Mouse (Mus musculus) C2C12 (cell line): ENCODE data around the gene RPS10-NUDT3. TPM values are rescaled to one million over a fixed set of nuclear protein-coding genes. Genes with fewer than 3 reads are reported as not detected.
A peak's percentile ranks its signal among the peaks of the same experiment; 100 is the strongest.

ENCODE experiments used
- H3K27me3 ChIP-seq: one replicate; pipeline ENCODE4 v1.6.1; 2011; ENCODE audit not compliant: control insufficient read depth, insufficient read depth, insufficient read length
- H3K36me3 ChIP-seq: one replicate; pipeline ENCODE4 v1.6.1; 2011; ENCODE audit not compliant: control insufficient read depth, insufficient read depth
- H3K4me3 ChIP-seq: one replicate; pipeline ENCODE4 v1.5.1; 2011; ENCODE audit warnings: mild to moderate bottlenecking, control low read depth; ENCODE audit not compliant: poor library complexity, insufficient read depth, severe bottlenecking
- H3K79me2 ChIP-seq: one replicate; pipeline ENCODE4 v1.6.1; 2011; ENCODE audit not compliant: control insufficient read depth, insufficient read depth
- H3K79me3 ChIP-seq: one replicate; pipeline ENCODE4 v1.6.1; 2011; ENCODE audit warnings: low read depth, control low read depth
- H3ac ChIP-seq: one replicate; pipeline ENCODE3; 2011; ENCODE audit warnings: low read depth; ENCODE audit not compliant: control insufficient read depth, insufficient read length
- CEBPB ChIP-seq: IDR thresholded peaks from one replicate; pipeline ENCODE4 v1.6.1; 2011; ENCODE audit warnings: low read depth, mild to moderate bottlenecking, control low read depth, moderate library complexity
- CTCF ChIP-seq: IDR thresholded peaks from one replicate; pipeline ENCODE4 v1.5.1; 2011; ENCODE audit not compliant: control insufficient read depth, insufficient read depth, insufficient read length
- FOSL1 ChIP-seq: IDR thresholded peaks from one replicate; pipeline ENCODE4 v1.8.0; 2011; ENCODE audit warnings: mild to moderate bottlenecking, low read length; ENCODE audit not compliant: poor library complexity, insufficient read depth, severe bottlenecking
- MAX ChIP-seq: IDR thresholded peaks from one replicate; pipeline ENCODE4 v1.6.1; 2011; ENCODE audit warnings: mild to moderate bottlenecking, control low read depth
- MYOD1 ChIP-seq: IDR thresholded peaks from one replicate; pipeline ENCODE4 v1.6.1; 2011; ENCODE audit warnings: low read depth; ENCODE audit not compliant: control insufficient read depth, insufficient read length
- MYOG ChIP-seq: IDR thresholded peaks from one replicate; pipeline ENCODE4 v1.6.1; 2011; ENCODE audit not compliant: control insufficient read depth, insufficient read length; ENCODE audit errors: extremely low read depth
- USF1 ChIP-seq: IDR thresholded peaks from one replicate; pipeline ENCODE4 v1.6.1; 2011; ENCODE audit warnings: low read depth, mild to moderate bottlenecking, control low read depth, moderate library complexity
- long read RNA-seq, 2 experiments: library from polyadenylated mRNA; unstranded; transcript quantifications; one replicate each; pipeline ENCODE4 v2.0.0; 2019 to 2020
- polyA plus RNA-seq: library from polyadenylated mRNA; unstranded; fragments of >200 nt; fragmentation: generic; extraction: Trizol; gene quantifications from one replicate; pipeline ENCODE4 v1.2.1, GENCODE M21; 2012; ENCODE audit warnings: missing spikeins

Gene RPS10-NUDT3
- not detected for polyA plus RNA-seq
- long read RNA-seq, experiment 1, partial matches to known transcripts, result 1 of 1 reads
- long read RNA-seq, experiment 1, other reads (novel, unspliced or antisense), result 0 of 1 reads
- long read RNA-seq, experiment 2, result 0 reads

GRCm38 (mm10) chr17:27634871-27635574 is at the start of gene RPS10-NUDT3:
Gene RPS10-NUDT3 (minus strand): TSS chr17:27635222.
- Histone ChIP-seq H3K36me3 (peaks cover 45% of the 10 kb centered on the region), H3K79me2 (peaks cover 51% of the 10 kb centered on the region), H3K27me3 (no peaks in the 10 kb centered on the region), H3ac (peak within 1 kb of the TSS; percentile 92), H3K79me3 (peaks cover 44% of the 10 kb centered on the region), H3K4me3 (peak within 1 kb of the TSS; percentile 90)
- TF ChIP-seq MYOD1, result no peak
- TF ChIP-seq MAX, result peak; percentile 82

GRCm38 (mm10) chr17:27678924-27679813 is 44.1 kb upstream of the RPS10-NUDT3 start:
- Histone ChIP-seq H3K79me3 (no peaks in the 10 kb centered on the region), H3ac (no peak overlapping the region), H3K36me3 (no peaks in the 10 kb centered on the region), H3K79me2 (no peaks in the 10 kb centered on the region), H3K27me3 (peaks cover 12% of the 10 kb centered on the region), H3K4me3 (no peak overlapping the region)
- no peak for TF ChIP-seq MYOG
- no peak for TF ChIP-seq CEBPB

- peaks cover 4% of the 10 kb centered on the region for H3K27me3 ChIP-seq
- no peak for TF ChIP-seq CTCF
- TF ChIP-seq USF1, result no peak
- no peak for TF ChIP-seq FOSL1
- TF ChIP-seq MAX, result no peak
- no peak for TF ChIP-seq MYOD1
- no peak for TF ChIP-seq MYOG
- no peak for TF ChIP-seq CEBPB
Measured at GRCm38 (mm10) chr17:27677756-27678155, 42.7 kb upstream of the RPS10-NUDT3 start.

GRCm38 (mm10) chr17:27676270-27676669 is 41.2 kb upstream of the RPS10-NUDT3 start:
- TF ChIP-seq MAX, result no peak
- no peak for TF ChIP-seq CTCF
- TF ChIP-seq FOSL1, result no peak
- TF ChIP-seq USF1, result no peak
- no peak for TF ChIP-seq MYOD1
- Histone ChIP-seq H3K4me3 (no peak overlapping the region), H3ac (no peak overlapping the region)

More at GRCm38 (mm10) chr17:27677756-27678155, 42.7 kb upstream of the RPS10-NUDT3 start:
- H3K36me3 ChIP-seq, result no peaks in the 10 kb centered on the region
- H3K79me2 ChIP-seq, result no peaks in the 10 kb centered on the region
- H3K79me3 ChIP-seq, result no peaks in the 10 kb centered on the region
- no peak overlapping the region for H3K4me3 ChIP-seq
- no peak overlapping the region for H3ac ChIP-seq

GRCm38 (mm10) chr17:27675453-27675852 is 40.4 kb upstream of the RPS10-NUDT3 start:
- Histone ChIP-seq H3ac (no peak overlapping the region), H3K36me3 (no peaks in the 10 kb centered on the region), H3K79me3 (no peaks in the 10 kb centered on the region), H3K27me3 (peaks cover 4% of the 10 kb centered on the region), H3K79me2 (no peaks in the 10 kb centered on the region), H3K4me3 (no peak overlapping the region)
- TF ChIP-seq CTCF (no peak), MYOG (no peak), MYOD1 (no peak), FOSL1 (no peak), USF1 (no peak), CEBPB (no peak), MAX (no peak)

More at GRCm38 (mm10) chr17:27676270-27676669, 41.2 kb upstream of the RPS10-NUDT3 start:
- H3K79me2 ChIP-seq, result no peaks in the 10 kb centered on the region
- H3K27me3 ChIP-seq, result peaks cover 4% of the 10 kb centered on the region
- H3K36me3 ChIP-seq, result no peaks in the 10 kb centered on the region
- H3K79me3 ChIP-seq, result no peaks in the 10 kb centered on the region

GRCm38 (mm10) chr17:27673945-27674344 is 38.9 kb upstream of the RPS10-NUDT3 start:
- Histone ChIP-seq H3K79me2 (no peaks in the 10 kb centered on the region), H3ac (no peak overlapping the region), H3K27me3 (peaks cover 4% of the 10 kb centered on the region), H3K79me3 (no peaks in the 10 kb centered on the region), H3K4me3 (no peak overlapping the region), H3K36me3 (no peaks in the 10 kb centered on the region)
- TF ChIP-seq CTCF (no peak), MAX (no peak), MYOD1 (no peak), MYOG (no peak), USF1 (no peak), CEBPB (no peak), FOSL1 (no peak)
